Mouse (Mus musculus) urinary bladder, postnatal 36 days (tissue): ENCODE data around the gene Rgs3.
"Not testable (repeated sequence)": the region's sequence is repeated elsewhere in the genome, so short reads cannot be mapped to it uniquely, and the experiment has no call there.

Experiments
- DNase-seq, 2 experiments: peaks; one replicate each; pipeline ENCODE4 v3.0.0; 2022; ENCODE audit warnings: low spot score in 2 of 2, mixed read lengths in 1 of 2

The Rgs3 gene

DNA sequence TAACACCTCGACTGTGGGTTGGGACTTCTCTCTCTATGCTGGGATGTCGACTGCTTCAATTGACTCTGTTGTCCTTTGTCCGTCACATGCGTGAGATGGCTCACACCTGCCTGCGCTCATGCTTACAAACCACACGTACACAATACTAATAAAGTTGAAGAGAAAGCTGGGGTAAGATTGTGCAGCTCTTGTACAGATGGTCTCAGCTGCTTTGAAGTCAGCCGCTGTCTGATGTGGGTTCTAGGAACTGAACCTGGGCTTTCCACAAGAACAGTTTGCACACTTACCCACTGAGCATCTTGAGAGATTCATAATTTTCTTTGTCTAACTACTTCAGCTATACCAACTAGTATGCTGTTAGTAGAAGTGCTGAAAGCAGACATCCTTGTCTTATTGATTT, 7.7 kb upstream of the Rgs3 start:
- DNase-seq, result no peak

DNA sequence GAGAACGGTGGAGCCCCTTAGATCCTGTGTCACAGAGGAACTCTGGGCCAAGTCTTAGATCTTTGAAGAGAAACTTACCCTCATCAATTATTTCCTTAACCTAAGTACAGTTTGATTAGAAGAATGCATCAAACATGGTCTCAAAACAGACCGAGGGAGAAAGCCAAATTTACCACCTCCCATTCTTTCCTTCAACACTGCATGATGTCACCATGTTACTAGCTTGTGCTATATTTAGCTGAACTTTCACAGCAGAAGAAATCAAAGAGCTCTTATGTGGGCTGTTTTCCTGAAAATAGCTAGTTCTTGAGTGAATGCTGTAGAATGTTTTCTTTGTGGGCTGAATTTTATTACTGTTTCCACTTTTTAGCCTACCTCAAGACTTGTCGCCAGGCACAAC, 2.2 kb upstream of the Rgs3 start:
- DNase-seq, result no peak

GRCm38 (mm10) chr4:62560963-62561629, 1.4 kb downstream of the Rgs3 start:
- peak; percentile 58 to 70 for DNase-seq

DNA sequence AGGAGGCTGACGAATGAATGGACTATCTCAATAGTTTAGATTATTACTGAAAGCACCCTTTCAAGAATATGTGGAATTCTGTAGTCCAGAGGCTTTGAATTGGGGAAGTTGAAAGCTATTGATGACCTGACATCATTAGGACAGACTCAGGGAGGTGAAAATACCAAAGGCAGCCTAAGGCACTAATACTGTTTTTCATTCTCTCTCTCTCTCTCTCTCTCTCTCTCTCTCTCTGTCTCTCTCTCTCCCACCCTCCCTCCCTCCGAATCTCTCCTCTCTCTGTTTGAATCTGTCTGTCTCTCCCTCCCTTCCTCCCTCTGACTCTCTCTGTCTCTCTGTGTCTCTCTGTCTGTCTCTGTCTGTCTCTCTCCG, 2.0 kb downstream of the Rgs3 start:
- no peak for DNase-seq

- no peak for DNase-seq
Measured at GRCm38 (mm10) chr4:62562006-62562405, 2.4 kb downstream of the Rgs3 start.

DNA sequence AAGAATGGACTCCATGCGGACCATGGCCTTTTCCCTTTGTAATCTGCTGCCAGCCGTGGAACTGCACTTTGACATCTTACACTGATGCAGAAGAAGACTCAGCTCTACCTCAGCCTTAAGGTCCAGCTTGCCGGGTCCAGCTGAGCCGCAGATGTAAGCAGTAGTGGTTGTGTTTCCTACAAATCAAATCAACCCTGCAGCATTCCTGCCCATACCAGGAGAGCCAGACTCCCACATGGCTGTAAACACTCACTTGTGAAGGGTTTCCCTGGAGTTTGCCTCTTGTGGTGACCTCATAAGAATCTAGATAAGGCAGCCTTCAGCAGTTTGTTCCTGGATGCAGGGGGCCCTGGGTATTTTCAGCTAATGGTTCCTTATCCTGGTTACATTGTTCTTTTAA, 6.9 kb downstream of the Rgs3 start:
- DNase-seq, result no peak

GRCm38 (mm10) chr4:62567696-62568095, 8.0 kb downstream of the Rgs3 start:
- DNase-seq, result no peak

DNA sequence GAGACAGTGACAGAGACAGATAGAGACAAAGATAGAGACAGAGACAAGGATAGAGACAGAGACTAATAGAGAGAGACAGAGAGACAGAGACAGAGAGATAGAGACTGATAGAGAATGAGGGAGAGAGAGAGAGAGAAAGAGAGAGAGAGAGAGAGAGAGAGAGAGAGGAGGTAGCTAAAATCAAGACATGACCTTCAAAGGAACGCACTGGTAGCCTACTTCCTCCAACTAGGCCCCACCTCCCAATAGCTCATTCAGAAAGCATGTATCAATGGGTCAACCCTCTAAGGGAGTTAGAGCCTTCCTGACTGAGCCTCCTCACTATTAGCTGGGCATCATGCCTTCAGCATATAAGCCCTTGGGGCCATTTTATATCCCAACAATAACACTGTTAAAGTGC, 8.7 kb downstream of the Rgs3 start:
- no peak for DNase-seq

DNA sequence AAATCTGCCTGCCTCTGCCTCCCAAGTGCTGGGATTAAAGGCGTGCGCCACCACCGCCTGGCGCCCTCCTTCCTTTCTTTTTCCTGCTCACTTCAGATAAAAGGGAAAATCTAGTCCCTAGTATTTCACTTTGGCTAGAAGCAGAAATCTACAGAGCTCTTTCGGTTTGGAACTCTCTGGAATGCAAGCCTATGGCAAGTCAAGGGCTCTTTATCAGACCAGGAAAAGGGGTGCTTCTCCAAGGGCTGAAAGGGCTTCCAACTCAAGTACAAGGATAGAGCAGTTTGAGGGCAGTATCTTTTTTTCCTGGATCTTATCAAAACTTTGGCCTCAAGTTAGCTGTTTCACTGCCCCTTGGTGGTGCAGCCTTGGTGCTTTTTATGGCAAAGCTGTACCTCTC, 10.0 kb downstream of the Rgs3 start:
- no peak for DNase-seq

DNA sequence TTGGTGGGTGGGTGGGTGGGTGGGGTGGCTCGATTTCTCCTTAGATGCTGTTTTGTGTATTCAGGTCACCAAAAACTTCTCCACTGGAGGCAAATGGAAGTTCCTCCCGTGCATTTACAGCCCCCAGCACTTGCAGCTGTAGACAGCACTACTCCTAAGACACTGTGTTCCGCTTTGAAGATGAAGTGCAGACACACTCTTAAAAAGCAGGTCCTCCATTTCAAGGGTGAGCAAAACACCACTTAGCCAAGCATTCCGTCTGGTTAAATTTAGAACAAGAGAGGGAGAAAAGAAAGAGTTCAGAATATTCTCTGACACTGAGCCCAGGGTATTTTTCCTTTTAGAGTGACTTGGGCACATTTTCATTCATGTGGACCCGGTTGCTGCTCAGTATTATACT, 10.4 kb downstream of the Rgs3 start:
- DNase-seq, result no peak

DNA sequence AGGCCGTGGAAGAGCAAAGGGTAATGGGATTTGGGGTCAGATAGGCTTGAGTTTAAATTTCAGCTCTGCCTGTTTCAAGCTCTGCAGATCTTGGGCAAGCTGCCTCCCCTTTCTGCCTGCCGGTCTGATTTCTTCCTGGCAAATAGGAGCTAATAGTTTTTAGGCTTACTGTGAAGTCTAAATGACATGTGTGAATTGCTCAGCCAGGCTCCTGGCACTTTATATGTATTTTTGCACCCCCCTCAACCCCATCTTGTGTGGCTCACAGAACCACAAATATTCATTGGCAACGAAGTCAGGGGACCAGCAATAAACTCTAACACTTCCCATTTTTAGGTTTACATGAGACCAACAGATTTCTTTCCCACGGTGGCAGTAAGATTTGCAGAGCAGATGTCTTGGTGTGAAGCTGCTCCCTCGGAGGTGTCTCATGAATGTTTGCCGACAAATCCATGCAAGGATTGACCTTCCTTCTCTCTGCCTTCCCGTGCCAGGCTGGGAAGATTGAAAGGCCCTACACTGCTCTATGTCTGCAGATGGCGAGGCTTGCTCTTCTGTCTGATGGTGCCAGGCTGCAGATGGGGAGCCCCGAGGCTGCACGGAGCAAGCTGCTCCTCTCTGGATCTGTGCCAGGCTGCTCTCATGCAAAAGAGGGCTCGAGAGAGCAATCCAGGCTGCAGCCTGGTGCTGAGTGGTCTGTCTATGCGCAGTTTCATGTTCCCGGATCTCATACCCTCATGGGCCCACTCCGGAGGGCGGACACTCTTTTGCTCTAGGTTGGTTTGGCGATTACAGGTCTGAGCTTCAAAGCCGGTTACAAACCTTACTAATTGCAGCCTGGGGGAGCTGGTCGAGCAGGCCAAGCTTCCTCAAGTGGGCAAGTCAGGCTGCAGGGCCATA, 23.0 kb downstream of the Rgs3 start:
- no peak for DNase-seq

- DNase-seq, result peak; percentile 19 to 32
Measured at GRCm38 (mm10) chr4:62583265-62584092, 23.8 kb downstream of the Rgs3 start.

- DNase-seq, result no peak
Measured at GRCm38 (mm10) chr4:62587067-62587466, 27.4 kb downstream of the Rgs3 start.

- no peak for DNase-seq
Measured at GRCm38 (mm10) chr4:62590878-62591277, 31.2 kb downstream of the Rgs3 start.

DNA sequence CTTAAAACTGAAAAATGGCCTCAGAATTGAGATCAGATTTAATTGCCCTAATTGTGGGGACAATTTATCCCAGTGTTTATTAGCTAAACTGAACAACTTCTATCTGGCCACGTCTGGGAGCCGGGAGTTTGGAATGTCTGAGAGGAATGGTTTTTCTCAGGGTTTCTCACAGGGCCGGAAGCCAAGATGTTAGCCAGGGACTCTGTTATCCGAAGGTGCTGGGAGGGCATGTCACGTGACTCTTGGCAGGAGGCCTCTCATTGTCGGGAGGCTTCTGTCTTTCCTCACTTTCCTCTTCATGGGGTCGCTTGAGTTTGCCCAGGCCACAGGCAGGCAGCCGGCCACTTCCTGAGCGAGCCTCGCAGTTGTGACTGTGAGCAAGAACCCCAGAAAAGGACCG, 31.7 kb downstream of the Rgs3 start:
- DNase-seq, result no peak

- not testable (repeated sequence) for DNase-seq
Measured at GRCm38 (mm10) chr4:62593546-62594240, 34.0 kb downstream of the Rgs3 start.

DNA sequence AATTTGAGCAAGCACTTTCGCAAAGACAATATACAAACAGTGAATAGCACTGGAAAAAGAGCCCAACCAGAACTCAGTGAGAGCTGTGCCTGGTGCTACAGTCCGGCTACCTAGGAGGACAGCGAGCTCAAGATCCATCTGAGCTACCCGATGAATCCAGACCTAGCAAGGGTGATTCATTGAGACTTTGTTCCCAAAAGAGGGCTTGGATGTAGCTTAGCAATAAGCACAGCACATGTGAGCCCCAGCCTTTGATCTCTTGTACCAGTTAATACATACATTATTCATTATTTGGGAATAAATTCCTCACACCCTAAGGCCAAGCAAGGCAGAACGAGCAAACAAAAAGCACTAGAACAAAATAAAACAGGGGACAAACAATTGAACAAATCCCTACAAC, 34.8 kb downstream of the Rgs3 start:
- DNase-seq, result no peak

DNA sequence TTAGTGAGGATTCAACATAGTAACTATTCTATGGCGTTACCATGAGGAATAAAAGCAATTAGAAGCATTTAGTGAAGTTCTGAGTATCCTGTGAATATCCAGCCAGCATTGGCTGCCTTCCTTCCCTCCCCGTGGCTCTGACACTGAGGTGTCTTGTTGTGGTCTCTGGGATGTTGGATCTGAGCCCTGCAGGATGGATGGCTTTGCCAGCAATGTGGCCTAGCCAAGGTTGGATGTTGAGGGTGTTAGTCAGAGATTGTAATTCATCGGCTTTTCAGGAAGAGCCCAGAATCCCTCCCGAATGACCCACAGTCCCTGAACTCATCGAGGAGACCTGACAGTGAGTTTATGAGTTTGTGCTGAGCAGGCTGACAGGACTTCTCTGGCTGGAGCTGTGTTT, 36.4 kb downstream of the Rgs3 start:
- DNase-seq, result no peak

- no peak for DNase-seq
Measured at GRCm38 (mm10) chr4:62600549-62600948, 40.9 kb downstream of the Rgs3 start.

DNA sequence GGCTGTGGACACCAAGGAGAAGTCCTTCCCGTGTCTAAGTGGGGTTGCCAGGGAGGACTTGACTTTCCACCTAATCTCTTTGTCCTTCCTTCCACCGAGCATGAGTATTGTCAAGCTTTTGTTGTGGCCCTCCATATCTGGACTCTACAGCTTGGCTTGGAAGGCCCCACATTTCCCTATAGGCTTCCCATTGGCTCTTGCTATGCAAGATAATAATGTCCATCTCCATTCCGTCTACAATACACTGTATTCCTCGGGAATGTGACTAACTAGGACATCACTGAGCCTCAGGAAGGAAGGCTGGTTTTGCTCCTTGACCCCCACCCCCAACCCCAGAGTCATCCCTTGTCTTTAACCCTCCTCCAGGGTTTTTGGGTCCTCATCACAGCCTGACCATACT, 44.0 kb downstream of the Rgs3 start:
- DNase-seq, result no peak

GRCm38 (mm10) chr4:62604094-62604493, 44.4 kb downstream of the Rgs3 start:
- no peak for DNase-seq
